Mouse (Mus musculus) liver (tissue): ENCODE data around the gene Fmr1nb.
"Not testable (repeated sequence)": the region's sequence is repeated elsewhere in the genome, so short reads cannot be mapped to it uniquely, and the experiment has no call there.

Experiments
- DNase-seq: peaks from one replicate; pipeline ENCODE4 v3.0.0-alpha.2; 2020; ENCODE audit warnings: mixed read lengths

Fmr1nb gene

DNA sequence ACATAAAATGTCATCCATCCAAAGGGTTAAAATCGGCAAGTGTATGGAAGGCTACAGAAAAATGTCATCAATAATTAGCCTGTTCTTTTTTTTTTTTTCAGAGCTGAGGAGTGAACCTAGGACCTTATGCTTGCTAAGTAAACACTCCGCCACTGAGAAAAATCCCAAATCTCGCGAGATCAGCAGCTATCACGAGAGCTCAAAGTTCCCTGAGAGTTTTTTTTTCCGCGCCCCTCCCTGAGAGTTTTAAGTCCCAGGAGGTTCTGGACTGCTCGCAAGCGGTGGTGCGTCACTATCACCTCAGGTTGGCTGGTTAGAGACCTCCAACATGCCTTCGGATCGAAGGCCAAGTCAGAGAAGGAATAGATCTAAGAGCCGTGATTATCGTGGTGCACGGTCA lies at the start of gene Fmr1nb:
TSS of gene Fmr1nb (plus strand) at position 234 of the 400 bp plus-strand sequence.
- DNase-seq: peak; percentile 2

DNA sequence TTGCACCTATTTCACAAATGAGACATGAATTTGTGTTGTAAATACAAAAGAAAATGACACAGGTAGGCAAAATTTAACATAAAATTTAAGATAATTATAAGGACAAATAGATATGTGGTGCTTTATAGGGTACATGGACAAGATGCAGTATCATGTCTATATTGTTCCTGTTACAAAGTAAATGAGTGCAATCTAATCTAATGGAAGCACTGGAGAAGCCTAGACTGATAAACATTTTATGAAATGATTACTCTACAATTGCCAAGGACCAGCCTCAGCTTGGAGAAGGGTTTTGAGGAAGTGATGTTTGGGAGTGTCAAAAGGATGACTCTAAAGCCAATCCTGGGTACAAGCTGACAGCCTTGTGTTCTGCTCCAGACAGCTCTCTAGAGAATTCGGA lies 24.7 kb upstream of the Fmr1nb start:
- DNase-seq: no peak

- no peak for DNase-seq
Observed at GRCm38 (mm10) chrX:68740088-68740487, 21.6 kb upstream of the Fmr1nb start.

DNA sequence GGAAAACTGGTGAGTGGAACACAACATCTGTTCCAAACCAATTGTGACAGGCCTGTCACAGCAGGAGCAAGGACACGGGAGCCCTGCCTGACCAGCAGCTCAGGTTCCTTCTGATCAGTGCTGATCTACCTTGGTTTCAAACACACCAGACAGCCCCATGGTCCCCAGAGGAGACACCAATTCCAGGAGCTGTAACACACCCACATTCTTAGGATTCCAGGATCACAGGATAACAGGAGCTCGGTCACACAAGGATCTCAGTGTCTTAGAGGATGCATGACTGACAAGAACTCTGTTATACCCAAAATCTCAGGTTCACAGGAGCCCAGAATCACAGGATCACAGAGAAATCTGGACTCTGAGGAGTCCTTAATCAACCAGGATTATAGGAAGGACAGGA lies 58.8 kb downstream of the Fmr1nb start:
- DNase-seq: not testable (repeated sequence)

DNA sequence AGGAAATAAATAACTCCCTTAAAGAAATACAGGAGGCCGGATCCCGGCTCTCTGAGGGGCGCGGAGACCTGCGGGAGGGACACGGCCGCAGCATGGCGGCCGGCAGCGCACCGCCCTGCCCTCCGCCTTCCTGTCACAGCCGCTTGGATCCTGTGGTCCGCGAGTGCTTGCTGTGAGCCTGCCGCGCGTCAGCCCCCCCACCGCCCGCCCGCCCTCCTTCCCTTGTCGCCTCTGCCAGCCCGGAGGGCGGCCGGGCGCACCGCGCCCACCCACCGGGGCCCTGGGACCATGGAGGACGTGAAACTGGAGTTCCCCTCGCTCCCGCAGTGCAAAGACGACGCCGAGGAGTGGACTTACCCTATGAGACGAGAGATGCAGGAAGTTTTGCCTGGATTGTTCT lies 59.4 kb downstream of the Fmr1nb start, which contains the start of gene Gm14698:
TSS of gene Gm14698 (plus strand) at position 35 of the 400 bp plus-strand sequence.
- not testable (repeated sequence) for DNase-seq

- DNase-seq: no peak
Observed at GRCm38 (mm10) chrX:68839548-68840444, 78.2 kb downstream of the Fmr1nb start.
